Mouse (Mus musculus) hindbrain, embryonic 11.5 days (tissue): ENCODE measurements around the gene Prpf4b. TPM values are rescaled to one million over a fixed set of nuclear protein-coding genes. Genes with fewer than 3 reads are reported as not detected.

Experiments used
- ATAC-seq: fragments of 200-750 bp; cut with Nextera tagmentation; 2 replicates; pipeline ENCODE4 v1.8.0; 2017; ENCODE audit warnings: mild to moderate bottlenecking, moderate TSS enrichment, moderate library complexity; ENCODE audit not compliant: low FRiP score
- DNase-seq: peaks from one replicate; pipeline ENCODE4 v3.0.0-alpha.2; 2015; ENCODE audit warnings: low spot score
- H3K27ac ChIP-seq: fragments of 300-500 bp; sonication (generic); 2 replicates; pipeline ENCODE4 v1.5.1; 2014; ENCODE audit warnings: mild to moderate bottlenecking, low read depth, low read length
- H3K27me3 ChIP-seq: fragments of 300-500 bp; sonication (generic); 2 replicates; pipeline ENCODE4 v1.6.1; 2014; ENCODE audit warnings: mild to moderate bottlenecking, low read length, moderate library complexity, mixed read lengths; ENCODE audit not compliant: control insufficient read depth, insufficient read depth
- H3K36me3 ChIP-seq: fragments of 300-500 bp; sonication (generic); 2 replicates; pipeline ENCODE4 v1.6.1; 2014; ENCODE audit warnings: mild to moderate bottlenecking, low read length, moderate library complexity, mixed read lengths; ENCODE audit not compliant: control insufficient read depth, insufficient read depth
- H3K4me1 ChIP-seq: fragments of 300-500 bp; sonication (generic); replicated peaks from 2 replicates; pipeline ENCODE4 v1.6.1; 2014; ENCODE audit warnings: low read length, mixed read lengths; ENCODE audit not compliant: control insufficient read depth, insufficient read depth
- H3K4me2 ChIP-seq: fragments of 300-500 bp; sonication (generic); replicated peaks from 2 replicates; pipeline ENCODE4 v1.6.1; 2014; ENCODE audit warnings: mild to moderate bottlenecking, low read depth, low read length
- H3K4me3 ChIP-seq: fragments of 300-500 bp; sonication (generic); 2 replicates; pipeline ENCODE4 v1.5.1; 2014; ENCODE audit warnings: low read depth, low read length
- H3K9ac ChIP-seq: fragments of 300-500 bp; sonication (generic); 2 replicates; pipeline ENCODE4 v1.6.1; 2014; ENCODE audit warnings: low read depth, low read length
- H3K9me3 ChIP-seq: fragments of 300-500 bp; sonication (generic); 2 replicates; pipeline ENCODE4 v1.6.1; 2016; ENCODE audit warnings: low read length; ENCODE audit not compliant: control insufficient read depth
- WGBS: fragments of 180-500 bp; shearing (Covaris S2); extraction: QIAGEN DNeasy Blood & Tissue Kit; methylation state at CpG from one replicate; pipeline ENCODE4 v1.1.7; 2014; 5-methylcytosine and 5-hydroxymethylcytosine counted together
- polyA plus RNA-seq: library from polyadenylated mRNA; unstranded; fragments of >200 nt; fragmentation: Nextera tagmentation; extraction: Ambion mirVana; gene quantifications from 2 replicates; pipeline ENCODE4 v1.2.1, GENCODE M21; 2014

Prpf4b gene
- polyA plus RNA-seq: 101 and 116 TPM in 2 replicates

- H3K4me3 ChIP-seq: peak within 1 kb of the TSS; percentile 95
- H3K36me3 ChIP-seq: no peaks in the 10 kb centered on the region
- H3K4me1 ChIP-seq: peaks cover 2% of the 10 kb centered on the region; the same call in 1 of the 2 replicates
- no peaks in the 10 kb centered on the region for H3K9me3 ChIP-seq
- H3K9ac ChIP-seq: peak within 1 kb of the TSS; percentile 95
- ATAC-seq (peak; percentile 86), DNase-seq (peak; percentile 94)
- peak within 1 kb of the TSS; percentile 96 for H3K27ac ChIP-seq
- under 1% methylated on average over 40 of the region's 40 CpGs for WGBS
- H3K27me3 ChIP-seq: no peaks in the 10 kb centered on the region
- H3K4me2 ChIP-seq: peak within 1 kb of the TSS; percentile 54
Measured at GRCm38 (mm10) chr13:34875166-34875710, at the start of gene Prpf4b. Gene Prpf4b, plus strand, starts transcription at chr13:34875302.

GRCm38 (mm10) chr13:34826760-34827690 is 48.1 kb upstream of the Prpf4b start:
- ATAC-seq (peak; percentile 56), DNase-seq (no peak)
- Histone ChIP-seq H3K27me3 (no peaks in the 10 kb centered on the region), H3K4me1 (no peaks in the 10 kb centered on the region), H3K4me3 (no peak overlapping the region), H3K36me3 (no peaks in the 10 kb centered on the region), H3K4me2 (no peak overlapping the region), H3K27ac (peak overlapping the region; percentile 36; the same call in 1 of the 2 replicates), H3K9ac (no peak overlapping the region), H3K9me3 (no peaks in the 10 kb centered on the region)
- 79% methylated on average over 3 of the region's 3 CpGs for WGBS

- Histone ChIP-seq H3K36me3 (no peaks in the 10 kb centered on the region), H3K9me3 (no peaks in the 10 kb centered on the region), H3K9ac (no peak overlapping the region), H3K27ac (no peak overlapping the region), H3K4me3 (no peak overlapping the region), H3K4me2 (no peak overlapping the region), H3K4me1 (no peaks in the 10 kb centered on the region), H3K27me3 (no peaks in the 10 kb centered on the region)
- no peak for DNase-seq
- 73% methylated on average over 10 of the region's 10 CpGs for WGBS
- no peak for ATAC-seq
Measured at GRCm38 (mm10) chr13:34827988-34828882, 46.9 kb upstream of the Prpf4b start.

- 89% methylated on average over 4 of the region's 4 CpGs for WGBS
- H3K9ac ChIP-seq: no peak overlapping the region
- no peaks in the 10 kb centered on the region for H3K4me1 ChIP-seq
- H3K9me3 ChIP-seq: no peaks in the 10 kb centered on the region
- H3K4me2 ChIP-seq: no peak overlapping the region
- no peak overlapping the region for H3K4me3 ChIP-seq
- no peaks in the 10 kb centered on the region for H3K27me3 ChIP-seq
- no peak overlapping the region for H3K27ac ChIP-seq
- no peaks in the 10 kb centered on the region for H3K36me3 ChIP-seq
- DNase-seq (no peak), ATAC-seq (no peak)
Measured at GRCm38 (mm10) chr13:34842851-34843250, 32.3 kb upstream of the Prpf4b start.

GRCm38 (mm10) chr13:34850759-34851158 is 24.3 kb upstream of the Prpf4b start:
- 92% methylated on average over 3 of the region's 3 CpGs for WGBS
- Histone ChIP-seq H3K27me3 (no peaks in the 10 kb centered on the region), H3K4me1 (no peaks in the 10 kb centered on the region), H3K36me3 (no peaks in the 10 kb centered on the region), H3K4me2 (no peak overlapping the region), H3K27ac (no peak overlapping the region), H3K9me3 (peaks cover 5% of the 10 kb centered on the region; the same call in 1 of the 2 replicates), H3K4me3 (no peak overlapping the region), H3K9ac (no peak overlapping the region)
- no peak for DNase-seq
- ATAC-seq: no peak

- H3K9me3 ChIP-seq: peaks cover 5% of the 10 kb centered on the region; the same call in 1 of the 2 replicates
- no peak overlapping the region for H3K4me2 ChIP-seq
- no peaks in the 10 kb centered on the region for H3K36me3 ChIP-seq
- no peaks in the 10 kb centered on the region for H3K27me3 ChIP-seq
- H3K27ac ChIP-seq: no peak overlapping the region
- no peak for ATAC-seq
- H3K4me1 ChIP-seq: no peaks in the 10 kb centered on the region
- no peak for DNase-seq
- 73% methylated on average over 5 of the region's 5 CpGs for WGBS
- H3K9ac ChIP-seq: no peak overlapping the region
- no peak overlapping the region for H3K4me3 ChIP-seq
Measured at GRCm38 (mm10) chr13:34851191-34851784, 23.8 kb upstream of the Prpf4b start.

- 38% methylated on average over 2 of the region's 2 CpGs for WGBS
- H3K4me3 ChIP-seq: no peak overlapping the region
- H3K9me3 ChIP-seq: peaks cover 5% of the 10 kb centered on the region; the same call in 1 of the 2 replicates
- no peak overlapping the region for H3K4me2 ChIP-seq
- peak; percentile 40 for DNase-seq
- ATAC-seq: no peak
- H3K27ac ChIP-seq: no peak overlapping the region
- H3K36me3 ChIP-seq: no peaks in the 10 kb centered on the region
- no peaks in the 10 kb centered on the region for H3K27me3 ChIP-seq
- H3K4me1 ChIP-seq: no peaks in the 10 kb centered on the region
- no peak overlapping the region for H3K9ac ChIP-seq
Measured at GRCm38 (mm10) chr13:34857526-34857925, 17.6 kb upstream of the Prpf4b start.

GRCm38 (mm10) chr13:34859406-34859805 is 15.7 kb upstream of the Prpf4b start:
- H3K36me3 ChIP-seq: no peaks in the 10 kb centered on the region
- no peaks in the 10 kb centered on the region for H3K4me1 ChIP-seq
- WGBS: 87% methylated on average over 5 of the region's 5 CpGs
- DNase-seq (no peak), ATAC-seq (no peak)
- H3K9ac ChIP-seq: no peak overlapping the region
- H3K4me3 ChIP-seq: no peak overlapping the region
- no peaks in the 10 kb centered on the region for H3K9me3 ChIP-seq
- H3K27ac ChIP-seq: no peak overlapping the region
- no peaks in the 10 kb centered on the region for H3K27me3 ChIP-seq
- no peak overlapping the region for H3K4me2 ChIP-seq
